Mouse (Mus musculus) frontal cortex, postnatal 14 days (tissue): ENCODE measurements at regions not wholly inside any gene's neighbourhood (a gene's known extent, or its start where the extent isn't known, plus 50 kb on each side); places are given as distances from the start of the nearest gene placed in this dataset.
"Not testable (repeated sequence)": the region's sequence is repeated elsewhere in the genome, so short reads cannot be mapped to it uniquely, and the experiment has no call there.

Experiments
- DNase-seq, 2 experiments: peaks; one replicate each; pipeline ENCODE4 v3.0.0; 2022; ENCODE audit warnings: low spot score in 2 of 2

DNA sequence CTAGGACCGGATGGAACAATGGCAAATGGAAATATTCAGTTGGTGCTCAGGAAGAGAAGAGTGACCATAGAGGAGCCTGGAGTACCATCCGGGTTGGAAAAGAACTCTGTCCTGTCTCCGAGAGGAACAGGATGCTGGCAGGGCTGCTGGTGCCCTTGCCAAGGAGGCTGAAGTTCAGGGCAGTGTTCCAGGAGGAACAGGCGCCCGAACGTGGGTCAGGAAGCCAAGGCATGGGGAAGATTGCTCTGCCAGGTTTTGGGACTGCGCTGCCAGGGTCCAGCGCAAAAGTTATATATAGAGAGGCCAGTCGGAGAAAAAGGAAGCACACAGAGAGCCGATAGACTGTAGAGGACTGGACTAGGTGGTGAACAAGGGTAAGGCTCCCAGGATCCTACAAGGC, 92.3 kb upstream of the Mdm1 start:
- peak in 1 of 2 experiments; percentile 25 for DNase-seq

DNA sequence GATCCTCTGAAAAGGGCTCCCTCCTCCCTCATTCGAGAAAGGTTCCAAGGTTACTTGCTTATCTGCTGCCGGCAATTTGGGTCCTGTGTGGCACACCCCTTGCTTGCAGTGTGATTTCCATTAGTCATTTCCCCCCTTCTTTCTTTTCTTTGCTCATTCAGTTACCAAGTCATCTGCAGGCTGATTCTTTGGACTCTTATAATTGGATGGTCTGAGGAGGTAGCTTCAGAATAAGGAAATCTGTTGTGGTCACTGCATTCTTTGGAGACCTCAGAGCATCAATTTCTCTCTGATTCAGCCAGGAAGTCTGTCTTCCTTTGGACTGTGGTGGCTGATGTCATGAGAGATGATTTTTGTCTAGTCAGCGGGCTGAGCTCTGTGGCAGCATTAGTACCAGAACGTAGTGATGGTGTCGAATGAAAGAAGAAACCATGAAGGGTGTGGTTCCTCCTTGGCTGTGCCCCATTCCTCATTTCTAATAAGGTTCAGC, 91.4 kb upstream of the Mdm1 start:
- DNase-seq: no peak

DNA sequence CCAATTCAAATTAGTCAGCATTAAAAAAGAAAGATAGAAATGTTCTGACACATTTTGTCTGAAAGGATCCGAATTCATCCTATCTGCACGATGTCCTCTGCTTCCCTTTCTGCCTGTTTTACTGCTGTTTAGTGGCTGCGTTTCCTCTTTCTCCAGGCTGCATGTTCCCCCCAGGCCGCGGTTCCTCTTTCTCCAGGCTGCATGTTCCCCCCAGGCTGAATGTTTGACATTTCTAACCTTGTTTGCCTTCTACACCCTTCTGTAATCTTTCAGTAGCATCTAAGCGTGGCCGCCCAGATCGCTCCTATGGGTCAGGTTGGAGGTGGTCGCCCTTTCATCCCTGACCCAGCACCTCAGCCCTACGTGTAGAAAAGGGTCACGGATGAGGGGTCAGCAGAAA, 89.6 kb upstream of the Mdm1 start:
- DNase-seq: no peak

DNA sequence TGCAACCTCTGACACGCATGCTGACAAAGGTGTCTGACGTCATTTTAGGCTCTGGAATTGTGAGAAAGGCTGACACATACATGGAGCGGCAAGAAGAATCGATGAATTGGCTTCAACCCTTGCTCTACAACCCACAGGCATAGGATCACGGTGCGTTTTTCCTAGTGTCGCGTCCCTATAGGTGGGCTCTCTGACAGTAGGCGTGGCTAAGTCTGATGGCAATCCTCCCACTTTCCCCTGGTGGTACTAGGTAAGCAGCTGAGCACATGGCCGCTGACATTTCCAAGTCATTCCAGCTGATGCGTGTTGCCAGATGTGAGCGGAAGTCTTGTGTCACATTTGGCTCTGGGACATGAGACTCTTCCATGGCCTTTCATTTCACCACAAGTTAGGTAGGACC, 89.1 kb upstream of the Mdm1 start:
- no peak for DNase-seq

DNA sequence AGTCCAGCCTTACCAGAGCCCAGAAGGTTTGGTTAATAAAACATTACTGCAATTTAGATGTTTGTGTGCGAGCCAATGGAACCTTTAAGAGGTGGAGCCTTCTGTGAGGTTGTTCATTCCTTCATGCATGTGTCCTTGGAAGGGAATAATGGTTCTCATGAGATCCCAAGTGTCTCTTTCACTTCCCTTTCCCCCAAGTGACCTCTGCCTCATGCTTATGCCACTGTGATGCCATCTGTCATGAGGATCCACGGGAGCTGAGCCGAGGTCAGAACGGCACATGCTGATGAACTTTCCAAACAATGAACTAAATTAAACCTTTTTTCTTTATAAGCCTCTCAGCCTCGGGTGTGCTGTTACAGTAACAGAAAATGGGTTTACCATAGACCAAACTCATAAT, 88.6 kb upstream of the Mdm1 start:
- no peak for DNase-seq

DNA sequence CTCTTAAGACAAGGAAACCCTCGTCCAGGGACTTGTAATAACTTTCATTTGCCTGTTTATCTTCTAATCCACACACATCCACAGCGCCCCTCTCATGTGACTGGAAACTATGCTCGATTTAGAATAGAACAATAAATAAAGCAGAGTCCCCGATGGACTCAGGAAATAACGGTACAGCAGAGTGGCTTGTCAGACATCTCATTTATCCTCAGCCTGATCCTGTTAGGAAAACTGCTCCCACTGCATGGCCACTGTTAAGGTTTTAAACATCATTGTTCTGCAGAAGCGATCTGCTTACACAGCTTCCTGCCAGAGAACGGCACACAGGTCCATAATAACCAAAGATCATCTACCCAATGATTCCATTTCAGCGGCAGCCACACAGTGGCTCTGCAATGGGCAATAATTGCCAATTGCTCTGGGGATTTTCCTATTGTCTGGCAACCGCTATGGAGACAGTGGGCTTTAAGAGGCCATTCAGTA, 84.8 kb upstream of the Mdm1 start:
- no peak for DNase-seq

DNA sequence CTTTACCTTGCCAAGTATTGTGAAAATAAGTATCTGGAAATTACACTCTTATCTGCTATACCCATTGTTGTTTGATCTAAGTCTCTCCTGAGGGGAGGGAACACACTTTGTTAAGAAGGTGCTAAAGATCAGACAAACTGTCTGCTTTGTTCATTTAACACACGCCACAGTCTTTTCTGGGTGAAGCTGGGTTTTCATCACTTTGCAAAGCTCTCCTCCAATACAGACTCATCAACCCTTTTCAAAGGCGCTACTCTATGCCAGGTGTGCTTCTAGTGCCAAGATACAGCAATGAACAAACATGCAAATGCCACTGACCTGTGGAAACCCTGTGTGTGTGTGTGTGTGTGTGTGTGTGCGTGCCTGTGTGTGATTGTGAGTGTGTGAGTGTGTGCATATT, 84.1 kb upstream of the Mdm1 start:
- DNase-seq: no peak

DNA sequence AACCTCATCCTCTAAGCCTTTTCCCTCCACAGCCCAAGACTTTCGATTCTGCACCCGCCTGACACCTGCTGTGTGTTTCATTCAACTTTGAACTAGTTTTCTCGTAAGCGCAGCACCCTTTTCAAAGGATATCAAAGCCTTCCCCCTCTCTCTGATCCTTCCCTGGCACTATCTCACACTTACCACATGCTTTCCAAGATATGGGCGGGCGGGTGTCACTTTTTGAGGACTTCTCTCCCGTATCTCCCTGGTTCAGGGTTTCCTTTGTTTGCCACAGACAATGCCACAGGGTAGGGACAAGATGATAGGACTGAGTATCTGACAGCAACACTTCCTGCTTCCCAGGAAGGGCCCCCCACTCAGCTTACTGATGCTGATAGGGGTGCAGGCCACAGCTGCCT, 76.8 kb upstream of the Mdm1 start:
- DNase-seq: no peak

DNA sequence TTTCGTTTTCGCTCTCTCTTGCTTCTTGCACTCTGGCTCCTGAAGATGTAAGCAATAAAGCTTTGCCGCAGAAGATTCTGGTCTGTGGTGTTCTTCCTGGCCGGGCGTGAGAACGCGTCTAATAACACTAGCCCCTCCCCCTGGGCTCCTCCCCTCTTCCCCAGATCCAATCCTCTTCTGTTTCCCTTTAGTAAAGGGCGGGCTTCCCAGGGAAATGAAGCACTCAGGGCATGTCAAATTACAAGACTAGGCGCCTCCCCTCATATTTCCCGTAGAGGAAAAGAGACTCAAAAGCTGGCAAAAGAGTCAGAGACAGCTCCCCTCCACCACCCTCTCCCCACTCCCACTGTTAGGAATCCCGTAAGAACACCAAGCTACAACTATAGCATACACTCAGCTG, 65.3 kb upstream of the Mdm1 start:
- DNase-seq: not testable (repeated sequence)

DNA sequence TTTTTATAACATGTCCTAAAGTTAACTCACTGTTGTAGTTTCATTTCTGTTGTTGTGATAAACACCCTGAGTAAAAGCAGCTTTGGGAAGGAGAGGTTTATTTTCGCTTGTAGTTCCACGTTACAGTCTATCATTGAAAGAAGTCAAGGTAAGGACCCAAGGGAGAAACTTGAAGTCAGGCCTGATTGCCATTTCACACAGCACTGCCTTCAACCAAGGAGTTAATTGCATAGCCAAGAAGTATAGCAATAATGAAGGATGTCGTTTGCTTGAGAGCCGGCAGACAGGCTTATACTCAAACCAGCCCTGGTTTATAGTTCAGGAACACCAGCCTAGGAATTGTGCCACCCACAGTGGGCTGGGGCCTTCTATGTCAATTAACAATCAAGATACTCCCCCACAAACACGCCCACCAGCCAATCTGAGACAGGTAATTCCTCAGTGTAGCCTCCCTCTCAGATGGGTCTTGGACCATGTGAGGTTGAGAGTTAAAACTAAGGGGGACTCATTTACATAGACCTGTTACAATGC, 59.9 kb upstream of the Mdm1 start:
- DNase-seq: no peak

DNA sequence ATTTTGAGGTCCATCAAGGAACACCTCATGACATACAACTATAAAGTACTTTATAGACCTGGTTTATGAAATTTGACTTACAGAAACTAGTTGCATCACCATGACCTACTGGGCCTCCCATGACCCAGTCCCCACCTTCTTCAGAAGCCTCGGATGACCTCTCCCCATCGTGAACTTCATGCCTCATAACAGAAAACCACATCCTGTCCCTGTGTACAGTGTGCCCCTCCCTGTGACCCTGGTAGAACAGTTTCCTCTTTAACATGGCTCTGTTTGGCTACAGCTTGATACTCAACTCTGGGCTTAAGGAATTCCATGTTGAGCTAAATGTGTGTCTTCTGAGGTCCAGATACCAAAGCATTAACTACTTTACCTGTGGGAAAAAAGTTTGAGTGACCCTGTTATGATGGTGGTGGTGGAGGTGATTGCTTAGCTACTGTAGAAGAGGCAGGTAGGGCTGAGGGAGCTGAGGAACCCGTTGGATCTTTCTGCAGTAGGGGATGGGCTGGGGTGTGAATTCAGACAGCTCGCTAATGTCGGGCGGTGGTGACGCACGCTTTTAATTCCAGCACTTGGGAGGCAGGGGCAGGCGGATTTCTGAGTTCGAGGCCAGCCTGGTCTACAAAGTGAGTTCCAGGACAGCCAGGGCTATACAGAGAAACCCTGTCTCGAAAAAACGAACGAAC, 58.4 kb upstream of the Mdm1 start:
- DNase-seq: no peak

DNA sequence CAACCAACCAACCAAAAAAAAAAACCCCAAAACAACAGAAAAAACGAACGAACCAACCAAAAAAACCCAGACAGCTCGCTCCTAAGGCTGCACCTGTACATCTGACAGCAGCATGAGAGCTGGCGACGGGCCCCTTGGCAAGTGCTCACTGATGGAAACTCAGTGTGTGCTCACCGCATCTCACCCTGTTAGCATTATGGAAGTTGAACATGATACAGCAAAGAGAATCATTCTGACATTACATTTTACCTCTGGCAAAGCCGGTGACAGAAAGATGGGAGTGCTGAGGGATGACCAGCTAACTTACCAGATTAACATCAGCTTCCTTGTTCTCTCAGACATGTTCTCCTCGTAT, 57.9 kb upstream of the Mdm1 start:
- DNase-seq: no peak

DNA sequence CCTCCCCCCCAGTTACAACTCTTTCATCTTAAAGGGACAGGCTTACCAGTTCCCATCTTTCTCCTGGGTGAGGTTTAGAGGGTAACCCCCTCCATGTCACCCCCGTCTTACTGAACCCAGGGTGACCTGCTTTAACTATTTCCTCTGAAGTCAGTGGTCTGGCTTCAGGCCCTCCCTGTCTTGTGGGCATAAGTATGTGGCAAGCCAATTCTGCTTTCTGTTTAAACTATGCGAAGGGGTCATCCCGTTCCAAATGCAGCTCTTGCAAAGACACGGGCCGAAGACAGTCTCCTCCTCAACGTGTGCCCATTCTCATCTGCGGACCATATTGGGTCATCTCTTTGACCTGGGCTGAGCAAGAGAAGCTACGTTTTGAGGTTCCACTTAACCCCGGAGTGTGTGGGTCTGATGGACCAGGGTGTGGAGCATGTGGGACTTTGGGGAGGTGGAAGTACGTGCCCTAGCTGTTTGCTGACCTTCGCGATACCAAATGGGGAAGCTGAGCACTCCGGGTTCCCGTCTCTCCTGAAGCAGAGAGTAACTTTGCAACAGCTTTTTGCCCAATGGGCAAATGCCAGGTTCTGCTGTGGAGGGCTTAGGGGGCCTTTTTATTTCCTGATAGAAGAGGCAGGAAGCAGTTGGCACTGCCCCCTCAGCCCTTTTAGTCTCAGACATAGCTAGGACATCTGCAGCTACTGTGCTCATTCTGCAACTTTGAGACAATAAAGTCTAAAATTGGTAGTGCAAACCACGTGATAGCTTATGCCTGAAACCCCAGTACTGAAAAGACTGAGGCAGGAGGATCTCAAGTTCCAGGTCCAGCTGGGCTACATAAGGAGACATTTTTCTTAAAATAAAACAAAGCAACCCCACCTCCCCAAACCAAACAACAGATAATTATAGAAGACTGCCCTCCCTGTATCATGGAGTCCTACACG, 56.3 kb upstream of the Mdm1 start:
- no peak for DNase-seq

DNA sequence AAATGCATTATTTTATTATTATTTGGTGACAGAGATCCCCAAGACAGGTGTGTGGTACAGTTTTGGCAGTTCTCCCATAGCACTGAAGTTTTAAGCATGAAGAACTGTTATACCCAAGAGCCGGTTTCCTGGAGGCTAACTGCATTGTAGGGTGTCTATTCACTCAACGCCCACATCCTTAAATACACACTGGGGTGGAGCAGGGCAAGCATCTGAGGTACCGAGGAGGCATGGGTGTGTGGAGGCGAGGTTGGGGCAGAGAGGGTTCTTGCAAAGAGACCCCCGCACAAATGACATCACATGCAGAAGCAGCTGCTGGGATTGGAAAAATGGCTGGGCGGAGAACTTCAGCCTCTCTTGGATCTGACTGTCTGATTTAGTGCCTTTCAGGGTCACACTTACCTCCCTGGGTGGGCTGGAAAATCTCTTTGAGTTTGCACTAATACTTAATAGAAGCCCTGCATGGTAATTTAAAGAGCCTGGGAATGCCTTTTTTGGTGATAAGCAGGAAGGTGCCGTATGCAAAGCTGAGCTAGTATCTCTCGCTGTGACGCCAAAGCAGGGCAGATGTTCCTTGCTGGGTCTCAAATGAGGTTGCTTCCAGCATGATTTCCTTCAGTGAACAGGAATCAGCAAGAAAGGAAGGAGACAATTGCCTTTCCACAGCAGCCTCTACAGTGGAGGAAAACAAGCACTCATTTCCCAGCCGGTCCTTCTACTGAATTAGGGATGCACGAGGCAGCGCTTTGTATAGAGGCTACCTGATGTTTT, 53.9 kb upstream of the Mdm1 start:
- no peak for DNase-seq

DNA sequence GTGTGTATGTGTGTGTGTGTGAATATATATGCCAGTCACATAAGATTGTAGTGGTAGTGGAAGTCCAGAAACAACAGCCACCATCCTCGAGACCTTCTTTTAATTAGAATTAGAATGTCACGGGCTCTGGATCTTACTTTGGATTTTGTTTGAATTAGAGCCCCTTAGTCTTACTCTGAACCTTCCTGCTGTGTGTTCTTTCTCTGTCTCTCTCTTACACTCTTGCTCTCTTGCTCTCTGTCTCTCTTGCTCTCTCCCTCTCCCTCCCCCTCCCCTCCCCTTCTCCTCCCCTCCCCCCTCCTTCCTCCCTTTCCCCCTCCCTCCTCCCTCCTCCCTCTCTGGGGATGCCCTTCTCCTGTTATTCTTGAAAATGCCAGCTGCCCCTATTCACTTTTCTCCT, 53.1 kb upstream of the Mdm1 start:
- DNase-seq: no peak

DNA sequence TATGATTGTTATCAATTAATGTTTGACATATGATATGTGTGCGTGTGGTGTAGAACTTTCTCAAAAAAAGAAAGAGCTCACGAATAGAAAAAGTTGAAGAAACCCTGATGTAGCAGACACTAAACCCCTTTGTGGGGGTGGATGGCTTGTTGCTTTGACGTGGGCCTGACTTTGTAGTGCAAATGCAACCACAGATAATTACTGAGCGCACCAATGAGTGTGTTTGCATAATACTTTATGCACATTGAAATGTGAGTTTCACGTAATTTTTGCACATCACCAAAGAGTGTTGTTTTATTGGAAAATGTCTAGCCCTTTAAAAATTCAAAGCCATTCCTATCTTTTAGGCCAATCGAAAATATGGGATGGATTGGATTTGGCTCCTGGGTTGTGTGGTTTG, 51.7 kb upstream of the Mdm1 start:
- no peak for DNase-seq

DNA sequence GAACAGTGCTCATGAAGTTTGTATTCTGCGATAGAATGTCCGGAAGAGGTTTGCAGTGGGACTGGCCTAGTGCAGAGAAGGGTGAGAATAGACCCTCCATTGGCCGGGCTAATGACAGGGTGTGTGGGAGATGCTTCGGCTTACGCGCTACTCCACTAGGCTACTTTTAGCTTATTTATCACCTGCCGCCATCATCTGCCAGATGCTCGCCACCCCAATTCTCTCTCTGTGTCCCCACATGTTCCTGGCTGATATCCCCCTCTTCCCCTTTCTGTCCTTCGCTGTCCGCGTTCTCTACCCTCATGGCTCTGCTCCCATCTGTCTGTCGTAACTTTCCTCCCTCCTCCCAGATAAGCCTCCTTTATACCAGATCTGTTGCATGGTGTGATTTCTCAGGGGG, 50.1 kb upstream of the Mdm1 start:
- DNase-seq: no peak
